Mouse (Mus musculus) E14TG2a.4 (cell line): ENCODE data around the gene Ryr3.

ENCODE experiments used
- CTCF ChIP-seq: conservative IDR thresholded peaks from 2 replicates; pipeline ENCODE4 v1.5.1; 2014; ENCODE audit warnings: low read length
- NANOG ChIP-seq: IDR thresholded peaks from 2 replicates; pipeline ENCODE4 v1.6.1; 2014; ENCODE audit warnings: borderline replicate concordance, low read length, mixed read lengths
- POU5F1 ChIP-seq: IDR thresholded peaks from 2 replicates; pipeline ENCODE4 v1.6.1; 2014; ENCODE audit warnings: low read length, borderline replicate concordance

DNA sequence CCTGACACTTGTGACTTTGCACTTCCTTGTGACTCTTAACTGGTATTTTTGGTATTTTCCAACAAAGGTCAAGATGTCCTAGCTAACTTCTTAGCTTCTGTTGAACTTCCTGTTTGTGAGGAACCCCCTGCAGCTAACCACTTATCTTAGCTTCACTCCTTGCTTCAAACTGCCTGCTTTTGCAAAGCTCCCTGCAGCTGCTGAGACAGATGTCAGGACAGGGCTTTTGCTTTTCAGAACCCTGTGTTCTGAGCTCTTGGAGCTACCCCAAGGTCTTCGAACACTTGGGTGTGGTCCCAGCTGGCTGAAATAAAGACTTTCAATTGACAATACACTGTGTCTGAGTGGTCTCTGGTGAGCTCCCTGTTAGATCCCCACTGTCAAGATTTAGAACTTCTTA lies 540.2 kb downstream of the Ryr3 start:
- TF ChIP-seq CTCF (no peak), POU5F1 (no peak), NANOG (peak; percentile 86)
